Mouse (Mus musculus) testis, adult 2 months (tissue): ENCODE measurements at regions not wholly inside any gene's neighbourhood (a gene's known extent, or its start where the extent isn't known, plus 50 kb on each side); places are given as distances from the start of the nearest gene placed in this dataset.

Experiments
- CTCF ChIP-seq: fragments of 200-500 bp; IDR thresholded peaks from 2 replicates; pipeline ENCODE4 v1.5.1; 2012; ENCODE audit warnings: low read depth, mild to moderate bottlenecking, inconsistent platforms, low read length, moderate library complexity; ENCODE audit not compliant: control insufficient read depth, insufficient read depth, insufficient replicate concordance
- POLR2A ChIP-seq: fragments of 200-500 bp; IDR thresholded peaks from 2 replicates; pipeline ENCODE4 v1.6.1; 2012; ENCODE audit warnings: low read depth, mild to moderate bottlenecking, inconsistent platforms, low read length, moderate library complexity; ENCODE audit not compliant: control insufficient read depth

DNA sequence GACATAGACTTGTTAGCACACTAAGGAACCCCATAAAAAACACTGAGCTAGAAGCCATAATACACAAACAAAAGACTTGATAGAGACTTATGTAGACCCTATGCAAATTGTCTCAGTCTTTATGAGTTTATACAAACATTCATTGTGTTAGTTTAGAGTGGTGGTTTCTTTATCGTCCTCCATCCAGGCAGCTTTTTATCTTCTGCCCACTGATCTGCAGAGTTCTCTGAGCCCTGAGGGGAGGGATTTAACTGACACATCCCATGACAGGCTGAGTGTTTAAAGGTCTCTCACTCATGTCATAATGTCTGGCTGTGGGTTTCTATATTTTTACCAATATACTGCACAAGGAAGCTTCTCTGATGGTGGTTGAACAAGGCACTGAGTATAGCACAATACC is 175.7 kb upstream of the Sema3d start:
- TF ChIP-seq CTCF (no peak), POLR2A (no peak)
